8 mouse cellular contexts compared by ENCODE assay signal in the genomic region with DNA sequence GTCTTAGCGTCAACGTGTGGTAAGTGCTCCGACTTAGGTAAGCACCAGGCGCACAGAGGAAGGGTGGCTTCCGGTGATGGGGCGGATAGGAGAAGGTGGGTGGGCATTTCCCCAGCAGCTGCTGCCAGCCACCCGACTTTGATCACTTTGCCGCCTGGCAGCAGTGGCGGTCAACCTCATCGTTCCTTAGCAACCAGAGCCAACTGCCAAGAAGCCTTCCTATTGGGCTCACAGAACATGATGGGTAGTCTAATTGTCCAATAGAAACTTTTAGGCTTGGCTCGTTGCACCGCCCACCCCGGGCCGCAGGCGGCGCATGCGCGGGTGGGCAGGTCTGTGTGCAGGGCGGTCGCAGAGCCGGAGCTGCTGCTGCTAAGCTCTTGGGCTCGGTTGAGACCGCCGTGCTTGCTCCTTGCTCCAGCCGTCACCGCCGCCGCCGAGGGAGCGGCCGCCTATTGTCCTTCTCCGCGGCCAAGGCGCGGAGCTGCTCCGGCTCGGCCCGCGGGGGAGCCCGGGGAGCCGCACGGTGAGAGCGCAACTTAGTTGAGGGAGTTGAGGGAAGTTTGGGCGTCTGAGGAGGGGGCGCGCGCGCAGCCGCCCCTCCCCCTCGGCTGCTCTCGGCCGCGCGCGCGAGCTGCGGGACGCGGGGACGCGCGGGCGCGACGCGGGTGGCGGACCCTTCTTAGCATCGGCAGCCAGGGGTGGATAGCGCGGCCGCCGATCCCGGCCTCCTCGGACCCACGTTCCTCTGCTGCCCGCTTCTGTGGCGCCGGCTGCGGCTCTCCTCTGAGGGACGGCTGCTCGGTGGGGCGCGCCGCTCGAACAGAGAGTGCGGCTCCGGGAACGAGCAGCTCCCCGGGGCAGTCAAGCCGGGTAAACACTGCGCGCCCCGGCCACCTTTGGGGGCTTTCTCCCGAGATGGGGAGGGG. TPM values are rescaled to one million over a fixed set of nuclear protein-coding genes. Genes with fewer than 3 reads are reported as not detected.
DNase-seq lines count a peak whose midpoint lies in the region; ATAC-seq and TF ChIP-seq lines count a peak whose summit lies in the region.

A gene (plus strand): TSS at position 312 of the 929 bp plus-strand sequence.

- no peaks in the 10 kb centered on the region for H3K27me3 ChIP-seq in embryonic facial prominence, embryonic 15.5 days
- H3K27me3 ChIP-seq in limb, embryonic 14.5 days (ENCODE audit: control insufficient read depth, insufficient read depth, low read length): no peaks in the 10 kb centered on the region
- no peaks in the 10 kb centered on the region for H3K27me3 ChIP-seq in midbrain, postnatal 0 days (ENCODE audit: insufficient read depth, low read length)

- under 1% methylated on average over 93 of the region's 94 CpGs for WGBS in bone marrow, adult 2 months
- under 1% methylated on average over 61 of the region's 94 CpGs for WGBS in embryonic facial prominence, embryonic 15.5 days
- under 1% methylated on average over 73 of the region's 94 CpGs for WGBS in limb, embryonic 14.5 days
- under 1% methylated on average over 59 of the region's 94 CpGs for WGBS in midbrain, postnatal 0 days

- H3K4me3 ChIP-seq in bone marrow, adult 2 months (replicated peaks; ENCODE audit: control insufficient read depth, low read depth, low read length): peak within 1 kb of the TSS; percentile 78
- H3K4me3 ChIP-seq in embryonic facial prominence, embryonic 15.5 days (replicated peaks): peak within 1 kb of the TSS; percentile 92
- peak within 1 kb of the TSS; percentile 89 for H3K4me3 ChIP-seq in limb, embryonic 14.5 days (replicated peaks; ENCODE audit: low read length)
- peak within 1 kb of the TSS; percentile 96 for H3K4me3 ChIP-seq in midbrain, postnatal 0 days (ENCODE audit: low read depth, low read length)

- peak within 1 kb of the TSS; percentile 94 for H3K27ac ChIP-seq in bone marrow, adult 2 months (ENCODE audit: control insufficient read depth, insufficient read depth, low read depth, low read length, poor library complexity)
- H3K27ac ChIP-seq in embryonic facial prominence, embryonic 15.5 days (replicated peaks): peak within 1 kb of the TSS; percentile 99
- peak within 1 kb of the TSS; percentile 99 for H3K27ac ChIP-seq in limb, embryonic 14.5 days (replicated peaks; ENCODE audit: low read depth, low read length)
- H3K27ac ChIP-seq in midbrain, postnatal 0 days (ENCODE audit: low read depth, low read length): peak within 1 kb of the TSS; percentile 78

- TF ChIP-seq CTCF in bone marrow, adult 2 months (IDR thresholded peaks at IDR 0.05; ENCODE audit: control insufficient read depth, insufficient read depth, low read length): 0 out of 2 replicates have a peak, but pooled peaks have one; percentile 2
- peak; percentile 58 for TF ChIP-seq CTCF in midbrain, postnatal 0 days (IDR thresholded peaks at IDR 0.05)

- no peaks in the 10 kb centered on the region for H3K9me3 ChIP-seq in embryonic facial prominence, embryonic 15.5 days (replicated peaks)
- no peaks in the 10 kb centered on the region for H3K9me3 ChIP-seq in limb, embryonic 14.5 days (ENCODE audit: control insufficient read depth, low read length)
- no peaks in the 10 kb centered on the region for H3K9me3 ChIP-seq in midbrain, postnatal 0 days (ENCODE audit: low read length)

- peak within 1 kb of the TSS; percentile 98 for H3K9ac ChIP-seq in embryonic facial prominence, embryonic 15.5 days
- peak within 1 kb of the TSS; percentile 93 for H3K9ac ChIP-seq in limb, embryonic 14.5 days (ENCODE audit: low read depth, low read length, severe bottlenecking)
- peak within 1 kb of the TSS; percentile 74 for H3K9ac ChIP-seq in midbrain, postnatal 0 days (replicated peaks; ENCODE audit: low read length, poor library complexity, severe bottlenecking)

- peak; percentile 99 for ATAC-seq in embryonic facial prominence, embryonic 15.5 days (ENCODE audit: insufficient number of reproducible peaks, low FRiP score, low TSS enrichment, low read depth)
- ATAC-seq in limb, embryonic 14.5 days (ENCODE audit: low FRiP score, low read depth): peak; percentile 99
- peak; percentile 100 for ATAC-seq in midbrain, postnatal 0 days (ENCODE audit: low FRiP score)

- H3K4me1 ChIP-seq in bone marrow, adult 2 months (ENCODE audit: control insufficient read depth, insufficient read depth, low read length): no peaks in the 10 kb centered on the region
- peaks cover 9% of the 10 kb centered on the region for H3K4me1 ChIP-seq in embryonic facial prominence, embryonic 15.5 days
- H3K4me1 ChIP-seq in limb, embryonic 14.5 days (ENCODE audit: control insufficient read depth, insufficient read depth, low read length): peaks cover 9% of the 10 kb centered on the region
- no peaks in the 10 kb centered on the region for H3K4me1 ChIP-seq in midbrain, postnatal 0 days (ENCODE audit: insufficient read depth, low read length)

- no peaks in the 10 kb centered on the region for H3K36me3 ChIP-seq in embryonic facial prominence, embryonic 15.5 days
- H3K36me3 ChIP-seq in limb, embryonic 14.5 days (ENCODE audit: control insufficient read depth, insufficient read depth, low read length): no peaks in the 10 kb centered on the region
- no peaks in the 10 kb centered on the region for H3K36me3 ChIP-seq in midbrain, postnatal 0 days (ENCODE audit: insufficient read depth, low read length)

- TF ChIP-seq POLR2A in bone marrow, adult 2 months (IDR thresholded peaks at IDR 0.05; ENCODE audit: borderline replicate concordance, control insufficient read depth, low read depth, low read length): peak; percentile 72; the same call in 1 of the 2 replicates
- TF ChIP-seq POLR2A in limb, embryonic 14.5 days (IDR thresholded peaks at IDR 0.05; ENCODE audit: borderline replicate concordance, extremely low read depth, insufficient read depth, insufficient read length): peak; percentile 96

- peak within 1 kb of the TSS; percentile 72 for H3K4me2 ChIP-seq in embryonic facial prominence, embryonic 15.5 days (replicated peaks)
- peak within 1 kb of the TSS; percentile 75 for H3K4me2 ChIP-seq in limb, embryonic 14.5 days (replicated peaks; ENCODE audit: low read depth, low read length, severe bottlenecking)
- peak within 1 kb of the TSS; percentile 81 for H3K4me2 ChIP-seq in midbrain, postnatal 0 days (ENCODE audit: low read depth, low read length, poor library complexity, severe bottlenecking)

- peak; percentile 98 for DNase-seq in 416B (ENCODE audit: low read depth)
- DNase-seq in heart, adult 8-10 months (ENCODE audit: low spot score): peak; percentile 98
- peak; percentile 99 for DNase-seq in kidney, adult 9 months
- DNase-seq in limb, embryonic 14.5 days (ENCODE audit: low spot score): peak; percentile 97
- DNase-seq in midbrain, postnatal 0 days (ENCODE audit: low spot score): peak; percentile 98
- DNase-seq in spleen, postnatal 14 days (ENCODE audit: low spot score in 2 of 2): peak; percentile 84 to 88

RNA-seq across cellular contexts. Expression of the gene that starts here (rescaled TPM):
- polyA plus RNA-seq in bone marrow, adult 2 months (2011; ENCODE audit: insufficient read depth, insufficient read length, low replicate concordance, missing spikeins): 63.7 and 107 TPM in 2 replicates
- polyA plus RNA-seq in embryonic facial prominence, embryonic 15.5 days (2015; fragmentation: Nextera tagmentation; extraction: Ambion mirVana): 46.1 and 47.6 TPM in 2 replicates
- total RNA-seq in heart, adult 8-10 months (2022): 10 to 100 TPM; 70.2 to 79.8 (median 75.9) TPM
- 18.7 and 20.3 TPM in 2 replicates for polyA plus RNA-seq in limb, embryonic 14.5 days (2012; rRNA removed)
- 50.3 and 51.4 TPM in 2 replicates for polyA plus RNA-seq in limb, embryonic 14.5 days (2014; fragmentation: Nextera tagmentation; extraction: Ambion mirVana)
- 21.6 and 24.6 TPM in 2 replicates for total RNA-seq in midbrain, postnatal 0 days (2014; rRNA removed)
- polyA plus RNA-seq in midbrain, postnatal 0 days (2015; fragmentation: Nextera tagmentation; extraction: Ambion mirVana): 8.8 and 11.7 TPM in 2 replicates

Comparison
In these comparisons a context has a peak if more than half of its experiments do, and no peak if none do; other contexts are left out.
1. Peak in every context shown above with its lines: DNase-seq, ATAC-seq, H3K4me3 ChIP-seq and H3K27ac ChIP-seq.